Mouse (Mus musculus): Measurements from ENCODE around the gene Epb41l3.

DNA sequence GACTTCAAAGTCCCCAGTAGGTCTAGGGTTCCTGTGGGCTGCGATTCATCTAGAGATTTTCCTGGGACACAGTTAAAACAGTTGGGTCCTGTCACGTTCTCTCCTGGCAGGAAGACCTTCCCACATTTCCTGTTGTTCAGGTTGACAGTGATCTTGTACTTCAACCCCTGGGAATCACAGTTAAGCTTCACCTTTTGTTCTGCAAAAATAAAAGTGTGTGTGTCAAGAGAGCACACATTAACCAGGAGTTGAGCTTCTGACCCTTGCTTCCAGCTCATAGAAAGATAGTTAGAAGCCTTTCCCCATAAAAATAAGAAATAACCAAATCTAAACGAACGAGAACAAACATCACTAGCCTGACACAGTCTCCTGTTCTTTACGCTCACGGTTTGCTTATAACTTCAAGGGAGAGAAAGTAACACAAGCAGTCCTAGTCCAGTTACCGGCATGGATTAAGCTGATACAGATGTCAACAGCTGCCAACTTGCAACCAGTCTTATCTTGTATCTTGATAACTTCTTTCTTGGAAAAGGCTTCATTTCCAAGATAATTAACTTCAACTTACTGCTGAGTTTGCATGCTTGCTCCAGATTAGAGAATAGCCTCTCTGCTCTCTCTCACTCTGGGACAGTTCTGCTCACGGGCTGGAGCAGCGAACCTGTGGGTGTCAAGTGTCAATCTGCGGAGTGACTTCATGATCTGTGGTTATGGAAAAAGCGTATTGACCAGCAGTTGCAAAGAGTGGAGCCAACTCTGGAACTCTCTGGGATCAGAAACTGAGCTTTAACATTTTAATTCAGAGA, 7.3 kb upstream of the Epb41l3 start:
- no peak for TF ChIP-seq CEBPB (IDR thresholded peaks at IDR 0.05; ENCODE audit: low read depth)
- no peak for TF ChIP-seq CTCF (IDR thresholded peaks at IDR 0.05; ENCODE audit: control insufficient read depth, insufficient read depth, insufficient read length)

Measured in C2C12 (cell line).